Mouse (Mus musculus) neural tube, embryonic 12.5 days (tissue): Measurements from ENCODE around the gene Prss41. TPM values are rescaled to one million over a fixed set of nuclear protein-coding genes. Genes with fewer than 3 reads are reported as not detected.
"Not testable (repeated sequence)": the region's sequence is repeated elsewhere in the genome, so short reads cannot be mapped to it uniquely, and the experiment has no call there.

Experiments used
- ATAC-seq: fragments of 200-750 bp; cut with Nextera tagmentation; 2 replicates; pipeline ENCODE4 v1.8.0; 2017; ENCODE audit warnings: low read depth, mild to moderate bottlenecking, moderate TSS enrichment, moderate library complexity; ENCODE audit not compliant: low FRiP score
- H3K27ac ChIP-seq: fragments of 300-500 bp; sonication (generic); 2 replicates; pipeline ENCODE4 v1.5.1; 2016
- H3K27me3 ChIP-seq: fragments of 300-500 bp; sonication (generic); replicated peaks from 2 replicates; pipeline ENCODE4 v1.6.1; 2016; ENCODE audit warnings: mild to moderate bottlenecking
- H3K36me3 ChIP-seq: fragments of 300-500 bp; sonication (generic); 2 replicates; pipeline ENCODE4 v1.6.1; 2016; ENCODE audit warnings: mild to moderate bottlenecking
- H3K4me1 ChIP-seq: fragments of 300-500 bp; sonication (generic); 2 replicates; pipeline ENCODE4 v1.6.1; 2016
- H3K4me2 ChIP-seq: fragments of 300-500 bp; sonication (generic); replicated peaks from 2 replicates; pipeline ENCODE4 v1.6.1; 2016; ENCODE audit warnings: mild to moderate bottlenecking
- H3K4me3 ChIP-seq: fragments of 300-500 bp; sonication (generic); 2 replicates; pipeline ENCODE4 v1.5.1; 2016
- H3K9ac ChIP-seq: fragments of 300-500 bp; sonication (generic); 2 replicates; pipeline ENCODE4 v1.6.1; 2016; ENCODE audit warnings: mild to moderate bottlenecking
- H3K9me3 ChIP-seq: fragments of 300-500 bp; sonication (generic); 2 replicates; pipeline ENCODE4 v1.6.1; 2016; ENCODE audit warnings: mild to moderate bottlenecking
- WGBS: fragments of 180-500 bp; shearing (Covaris S2); methylation state at CpG from one replicate; pipeline ENCODE4 v1.1.7; 2016; 5-methylcytosine and 5-hydroxymethylcytosine counted together
- polyA plus RNA-seq: library from polyadenylated mRNA; unstranded; fragments of >200 nt; fragmentation: Nextera tagmentation; extraction: Ambion mirVana; gene quantifications from 2 replicates; pipeline ENCODE4 v1.2.1, GENCODE M21; 2016

The Prss41 gene
- 1.2 and 1.7 TPM in 2 replicates for polyA plus RNA-seq

DNA sequence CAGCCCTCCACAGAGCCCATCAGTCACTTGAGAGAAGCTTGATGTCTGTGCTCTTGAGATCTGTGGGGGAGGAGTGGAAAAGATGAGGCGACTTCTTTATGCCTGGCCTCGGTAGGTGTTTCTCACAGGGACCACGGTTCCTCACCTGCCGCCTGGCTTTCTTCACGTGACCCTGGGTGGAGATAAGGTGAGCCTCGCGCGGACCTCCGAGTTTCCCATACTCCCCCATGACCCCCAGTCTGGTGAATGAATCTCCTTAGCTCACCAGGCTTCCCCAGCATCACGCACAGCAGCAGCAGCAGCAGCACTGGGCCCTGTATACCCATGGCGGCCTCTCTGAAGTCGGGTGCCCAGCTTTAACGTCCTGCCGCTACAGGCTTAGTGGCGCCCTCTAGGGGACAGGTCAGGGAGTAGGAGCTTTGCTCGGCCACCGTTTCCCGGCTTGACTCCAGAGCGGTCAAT is at the start of gene Prss41, which contains the start of gene Prss32:
Gene Prss41 (minus strand): TSS at position 361 of the 462 bp plus-strand sequence.
Gene Prss32 (plus strand): TSS at position 44 of the 462 bp plus-strand sequence.
- no peak within 1 kb of the TSS for H3K4me3 ChIP-seq
- 0 out of 2 replicates have a peak, but pooled peaks have one; percentile 33 for ATAC-seq
- H3K4me2 ChIP-seq = peak within 1 kb of the TSS; percentile 45
- H3K27ac ChIP-seq = no peak within 1 kb of the TSS
- no peaks in the 10 kb centered on the region for H3K9me3 ChIP-seq
- H3K36me3 ChIP-seq = no peaks in the 10 kb centered on the region
- H3K9ac ChIP-seq = no peak within 1 kb of the TSS
- WGBS = 17% methylated on average over 19 of the region's 19 CpGs
- H3K4me1 ChIP-seq = no peaks in the 10 kb centered on the region
- 0 out of 2 replicates have a peak, but pooled peaks cover 7% of the 10 kb centered on the region for H3K27me3 ChIP-seq

DNA sequence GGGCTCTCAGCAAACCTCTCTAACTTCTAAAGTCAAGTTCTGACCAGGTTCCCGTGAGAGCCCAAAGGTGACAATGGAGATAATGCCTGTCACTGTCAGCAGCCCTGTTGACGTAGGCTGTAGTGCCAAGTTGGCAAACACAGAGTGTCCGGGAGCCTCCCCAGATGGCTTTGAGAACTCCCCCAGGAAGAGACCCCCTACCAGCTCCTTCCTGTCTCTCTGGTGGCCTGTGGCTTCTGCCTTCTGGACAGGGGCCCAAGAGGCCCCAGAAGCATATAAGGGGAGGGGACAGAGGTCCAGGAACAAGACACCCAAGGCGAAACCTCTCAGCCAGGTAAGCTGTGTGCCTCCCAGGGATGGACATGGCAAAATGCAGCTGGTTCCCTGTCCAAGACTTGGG is 36.6 kb upstream of the Prss41 start, which contains the start of the genes Dcpp1 and Dcpp2:
Gene Dcpp1 (plus strand): TSS at position 301 of the 400 bp plus-strand sequence.
Gene Dcpp2 (plus strand): TSS at position 305 of the 400 bp plus-strand sequence.
- H3K36me3 ChIP-seq, H3K4me1 ChIP-seq, ATAC-seq, H3K27ac ChIP-seq, H3K9me3 ChIP-seq, H3K27me3 ChIP-seq, H3K4me2 ChIP-seq, H3K9ac ChIP-seq, H3K4me3 ChIP-seq: not testable (repeated sequence)
- WGBS = 81% methylated on average over 4 of the region's 4 CpGs

DNA sequence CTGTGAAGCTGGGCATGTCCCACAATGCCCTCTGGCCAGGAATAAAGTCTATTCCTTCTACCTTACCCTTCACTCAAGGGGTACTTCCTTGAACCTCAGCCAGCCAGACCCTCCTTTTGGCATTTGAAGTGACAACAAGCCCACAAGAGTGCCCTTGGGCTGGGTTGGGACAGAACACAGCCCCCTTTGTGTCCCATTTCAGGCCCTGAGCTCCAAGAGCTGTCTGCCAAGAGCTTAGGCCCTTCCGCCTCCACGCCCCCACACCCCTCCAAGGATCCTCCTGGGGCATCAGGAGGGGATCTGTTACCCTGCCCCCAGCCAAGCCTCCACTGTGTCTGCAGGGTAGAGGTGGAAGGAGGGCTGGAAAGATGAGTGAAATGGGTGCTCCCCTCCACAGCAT is 33.2 kb upstream of the Prss41 start:
- 98% methylated on average over 2 of the region's 2 CpGs for WGBS
- H3K36me3 ChIP-seq = no peaks in the 10 kb centered on the region
- no peak overlapping the region for H3K4me2 ChIP-seq
- no peak overlapping the region for H3K9ac ChIP-seq
- no peak for ATAC-seq
- no peaks in the 10 kb centered on the region for H3K4me1 ChIP-seq
- no peaks in the 10 kb centered on the region for H3K9me3 ChIP-seq
- H3K27me3 ChIP-seq = no peaks in the 10 kb centered on the region
- H3K4me3 ChIP-seq = no peak overlapping the region
- no peak overlapping the region for H3K27ac ChIP-seq

GRCm38 (mm10) chr17:23876741-23877140 is 32.8 kb upstream of the Prss41 start:
- Histone ChIP-seq H3K9ac (no peak overlapping the region), H3K4me2 (no peak overlapping the region), H3K36me3 (no peaks in the 10 kb centered on the region), H3K4me1 (no peaks in the 10 kb centered on the region), H3K27me3 (no peaks in the 10 kb centered on the region), H3K27ac (no peak overlapping the region), H3K9me3 (no peaks in the 10 kb centered on the region), H3K4me3 (no peak overlapping the region)
- no peak for ATAC-seq
- WGBS = 59% methylated on average over 3 of the region's 3 CpGs

GRCm38 (mm10) chr17:23873884-23874856 is 30.2 kb upstream of the Prss41 start:
- no peaks in the 10 kb centered on the region for H3K36me3 ChIP-seq
- H3K27me3 ChIP-seq = no peaks in the 10 kb centered on the region
- WGBS = 48% methylated on average over 8 of the region's 8 CpGs

GRCm38 (mm10) chr17:23868513-23868912 is 24.5 kb upstream of the Prss41 start:
- Histone ChIP-seq H3K27me3 (no peaks in the 10 kb centered on the region), H3K9me3 (no peaks in the 10 kb centered on the region), H3K9ac (no peak overlapping the region), H3K36me3 (no peaks in the 10 kb centered on the region), H3K27ac (no peak overlapping the region), H3K4me3 (no peak overlapping the region), H3K4me1 (no peaks in the 10 kb centered on the region), H3K4me2 (no peak overlapping the region)
- 92% methylated on average over 11 of the region's 11 CpGs for WGBS
- ATAC-seq = no peak

More at GRCm38 (mm10) chr17:23873884-23874856, 30.2 kb upstream of the Prss41 start:
- H3K4me1 ChIP-seq = no peaks in the 10 kb centered on the region
- no peak overlapping the region for H3K4me3 ChIP-seq
- no peak overlapping the region for H3K4me2 ChIP-seq
- H3K9me3 ChIP-seq = no peaks in the 10 kb centered on the region
- no peak for ATAC-seq
- no peak overlapping the region for H3K27ac ChIP-seq
- no peak overlapping the region for H3K9ac ChIP-seq

GRCm38 (mm10) chr17:23867756-23868155 is 23.8 kb upstream of the Prss41 start, which contains the start of gene Prss21:
Gene Prss21, plus strand, starts transcription at chr17:23868056.
- 86% methylated on average over 15 of the region's 15 CpGs for WGBS
- ATAC-seq = no peak
- H3K9ac ChIP-seq = no peak within 1 kb of the TSS
- H3K4me3 ChIP-seq = no peak within 1 kb of the TSS
- no peak within 1 kb of the TSS for H3K4me2 ChIP-seq
- no peaks in the 10 kb centered on the region for H3K36me3 ChIP-seq
- no peaks in the 10 kb centered on the region for H3K27me3 ChIP-seq
- H3K27ac ChIP-seq = no peak within 1 kb of the TSS
- no peaks in the 10 kb centered on the region for H3K9me3 ChIP-seq
- no peaks in the 10 kb centered on the region for H3K4me1 ChIP-seq

DNA sequence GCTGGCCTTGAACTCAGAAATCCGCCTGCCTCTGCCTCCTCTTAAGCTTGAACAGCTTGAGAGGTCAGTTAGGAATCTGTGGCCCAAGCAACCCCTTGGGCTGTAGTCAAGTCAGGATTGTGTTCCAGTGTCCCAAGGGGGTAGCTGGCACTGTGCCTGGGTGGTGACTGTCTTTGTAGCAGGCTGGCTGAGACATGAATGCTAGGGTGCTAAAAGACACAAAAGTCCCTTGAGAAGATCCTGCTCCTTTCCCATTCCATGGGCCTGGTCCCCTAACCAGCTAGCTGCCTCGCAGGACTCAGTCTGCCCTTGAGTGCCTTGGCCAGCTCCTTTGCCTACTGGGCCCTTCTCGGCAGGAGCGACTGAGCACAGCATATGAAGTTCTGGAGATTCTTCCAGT is 19.0 kb upstream of the Prss41 start:
- ATAC-seq = no peak
- H3K4me3 ChIP-seq = no peak overlapping the region
- no peaks in the 10 kb centered on the region for H3K27me3 ChIP-seq
- H3K9me3 ChIP-seq = no peaks in the 10 kb centered on the region
- H3K27ac ChIP-seq = no peak overlapping the region
- WGBS = 87% methylated on average over 4 of the region's 4 CpGs
- H3K9ac ChIP-seq = no peak overlapping the region
- no peaks in the 10 kb centered on the region for H3K36me3 ChIP-seq
- no peaks in the 10 kb centered on the region for H3K4me1 ChIP-seq
- H3K4me2 ChIP-seq = no peak overlapping the region

DNA sequence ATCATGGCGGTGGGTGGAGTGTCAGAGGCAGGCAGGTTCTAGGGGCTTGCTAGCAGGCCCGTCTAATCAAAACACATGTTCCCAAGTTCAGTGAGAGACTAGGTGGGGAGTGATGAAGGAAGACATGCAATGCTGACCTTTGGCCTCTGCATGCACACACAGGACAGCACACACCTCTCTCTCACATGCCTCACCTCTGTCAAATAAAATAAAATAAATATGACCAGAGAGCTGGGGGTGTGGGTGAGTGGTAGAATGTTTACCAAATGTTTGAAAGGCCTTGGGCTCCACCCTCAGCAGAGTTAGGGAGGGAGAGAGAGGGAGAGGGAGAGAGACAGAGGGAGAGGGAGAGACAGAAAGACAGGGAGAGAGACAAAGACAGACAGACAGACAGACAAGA is 13.9 kb upstream of the Prss41 start:
- Histone ChIP-seq H3K9ac (no peak overlapping the region), H3K4me2 (no peak overlapping the region), H3K4me1 (no peaks in the 10 kb centered on the region), H3K27ac (no peak overlapping the region), H3K36me3 (no peaks in the 10 kb centered on the region), H3K4me3 (no peak overlapping the region), H3K27me3 (no peaks in the 10 kb centered on the region), H3K9me3 (no peaks in the 10 kb centered on the region)
- no peak for ATAC-seq
- WGBS = 86% methylated on average over 2 of the region's 2 CpGs

- WGBS = 84% methylated on average over 6 of the region's 6 CpGs
- H3K4me2 ChIP-seq = no peak overlapping the region
- H3K4me3 ChIP-seq = no peak overlapping the region
- ATAC-seq = no peak
- no peaks in the 10 kb centered on the region for H3K9me3 ChIP-seq
- no peak overlapping the region for H3K27ac ChIP-seq
- H3K36me3 ChIP-seq = no peaks in the 10 kb centered on the region
- no peak overlapping the region for H3K9ac ChIP-seq
- no peaks in the 10 kb centered on the region for H3K27me3 ChIP-seq
- H3K4me1 ChIP-seq = no peaks in the 10 kb centered on the region
These were observed 13.2 kb upstream of the Prss41 start for GRCm38 (mm10) chr17:23857193-23857592.

GRCm38 (mm10) chr17:23854229-23854765 is 10.3 kb upstream of the Prss41 start:
- ATAC-seq = no peak
- WGBS = 86% methylated on average over 10 of the region's 10 CpGs

GRCm38 (mm10) chr17:23853292-23853691 is 9.3 kb upstream of the Prss41 start:
- no peak; the same call in 1 of the 2 replicates for ATAC-seq
- Histone ChIP-seq H3K9me3 (no peaks in the 10 kb centered on the region), H3K4me3 (no peak overlapping the region), H3K36me3 (no peaks in the 10 kb centered on the region), H3K9ac (no peak overlapping the region), H3K27me3 (no peaks in the 10 kb centered on the region), H3K4me2 (no peak overlapping the region), H3K4me1 (no peaks in the 10 kb centered on the region), H3K27ac (no peak overlapping the region)
- WGBS = 33% methylated on average over 5 of the region's 5 CpGs

More at GRCm38 (mm10) chr17:23854229-23854765, 10.3 kb upstream of the Prss41 start:
- Histone ChIP-seq H3K36me3 (no peaks in the 10 kb centered on the region), H3K4me1 (no peaks in the 10 kb centered on the region), H3K4me3 (no peak overlapping the region), H3K9me3 (no peaks in the 10 kb centered on the region), H3K4me2 (no peak overlapping the region), H3K27ac (no peak overlapping the region), H3K27me3 (no peaks in the 10 kb centered on the region), H3K9ac (no peak overlapping the region)
